Mouse (Mus musculus): Measurements from ENCODE around the gene H3f3b. TPM values are rescaled to one million over a fixed set of nuclear protein-coding genes. Genes with fewer than 3 reads are reported as not detected.

H3f3b gene
- polyA plus RNA-seq, 1 experiment: 402 TPM

- TF ChIP-seq POLR2A (IDR thresholded peaks at IDR 0.05; ENCODE audit: borderline replicate concordance, control insufficient read depth, low read depth, low read length) (no peak), CTCF (IDR thresholded peaks at IDR 0.05; ENCODE audit: control insufficient read depth, insufficient read depth, low read length) (no peak)
- 56% methylated on average over 12 of the region's 12 CpGs for WGBS
- Histone ChIP-seq H3K4me3 (replicated peaks; ENCODE audit: control insufficient read depth, low read depth, low read length) (no peak overlapping the region), H3K27ac (ENCODE audit: control insufficient read depth, insufficient read depth, low read depth, low read length, poor library complexity) (no peak overlapping the region), H3K4me1 (ENCODE audit: control insufficient read depth, insufficient read depth, low read length) (no peaks in the 10 kb centered on the region)
These were observed 52.2 kb downstream of the H3f3b start for GRCm38 (mm10) chr11:115975544-115975943.

GRCm38 (mm10) chr11:115975083-115975420, 52.7 kb downstream of the H3f3b start:
- H3K27ac ChIP-seq (ENCODE audit: control insufficient read depth, insufficient read depth, low read depth, low read length, poor library complexity): no peak overlapping the region
- WGBS: 6% methylated on average over 18 of the region's 18 CpGs
- TF ChIP-seq POLR2A (IDR thresholded peaks at IDR 0.05; ENCODE audit: borderline replicate concordance, control insufficient read depth, low read depth, low read length): no peak
- TF ChIP-seq CTCF (IDR thresholded peaks at IDR 0.05; ENCODE audit: control insufficient read depth, insufficient read depth, low read length): no peak
- H3K4me3 ChIP-seq (replicated peaks; ENCODE audit: control insufficient read depth, low read depth, low read length): no peak overlapping the region
- no peaks in the 10 kb centered on the region for H3K4me1 ChIP-seq (ENCODE audit: control insufficient read depth, insufficient read depth, low read length)

GRCm38 (mm10) chr11:115974309-115975082, 53.3 kb downstream of the H3f3b start, which contains the start of gene Itgb4:
Gene Itgb4 (plus strand): TSS chr11:115974709.
- TF ChIP-seq CTCF (IDR thresholded peaks at IDR 0.05; ENCODE audit: control insufficient read depth, insufficient read depth, low read length) (no peak), POLR2A (IDR thresholded peaks at IDR 0.05; ENCODE audit: borderline replicate concordance, control insufficient read depth, low read depth, low read length) (no peak)
- H3K4me3 ChIP-seq (replicated peaks; ENCODE audit: control insufficient read depth, low read depth, low read length): peak within 1 kb of the TSS; percentile 12
- H3K27ac ChIP-seq (ENCODE audit: control insufficient read depth, insufficient read depth, low read depth, low read length, poor library complexity): no peak within 1 kb of the TSS
- WGBS: 8% methylated on average over 58 of the region's 58 CpGs
- no peaks in the 10 kb centered on the region for H3K4me1 ChIP-seq (ENCODE audit: control insufficient read depth, insufficient read depth, low read length)

Other genes starting within 250 kb of the H3f3b start
- 4.2 and 6.7 TPM in 2 replicates for gene Caskin2, start 214.3 kb downstream of the H3f3b start, polyA plus RNA-seq (2011; ENCODE audit: insufficient read depth, insufficient read length, low replicate concordance, missing spikeins)
- gene Tsen54, start 213.2 kb downstream of the H3f3b start, polyA plus RNA-seq (2011; ENCODE audit: insufficient read depth, insufficient read length, low replicate concordance, missing spikeins): 10.3 and 11.6 TPM in 2 replicates
- gene Llgl2, start 203.9 kb downstream of the H3f3b start, polyA plus RNA-seq (2011; ENCODE audit: insufficient read depth, insufficient read length, low replicate concordance, missing spikeins): 2.2 and 13.7 TPM in 2 replicates
- 0.57 TPM in 1 of 2 replicates, not detected in the other for gene Myo15b, start 169.6 kb downstream of the H3f3b start, polyA plus RNA-seq (2011; ENCODE audit: insufficient read depth, insufficient read length, low replicate concordance, missing spikeins)
- 44.8 and 74.9 TPM in 2 replicates for gene Smim5, start 128.0 kb downstream of the H3f3b start, polyA plus RNA-seq (2011; ENCODE audit: insufficient read depth, insufficient read length, low replicate concordance, missing spikeins)
- 4.4 and 13.1 TPM in 2 replicates for gene Smim6, start 115.9 kb downstream of the H3f3b start, polyA plus RNA-seq (2011; ENCODE audit: insufficient read depth, insufficient read length, low replicate concordance, missing spikeins)
- 12.8 and 21.7 TPM in 2 replicates for gene Sap30bp, start 94.7 kb downstream of the H3f3b start, polyA plus RNA-seq (2011; ENCODE audit: insufficient read depth, insufficient read length, low replicate concordance, missing spikeins)
- 17.4 and 40.9 TPM in 2 replicates for gene Recql5, start 94.5 kb downstream of the H3f3b start, polyA plus RNA-seq (2011; ENCODE audit: insufficient read depth, insufficient read length, low replicate concordance, missing spikeins)
- gene Itgb4, start 53.3 kb downstream of the H3f3b start, polyA plus RNA-seq (2011; ENCODE audit: insufficient read depth, insufficient read length, low replicate concordance, missing spikeins): 0.47 and 1.7 TPM in 2 replicates
- 16.7 and 27.0 TPM in 2 replicates for gene Galk1, start 15.2 kb downstream of the H3f3b start, polyA plus RNA-seq (2011; ENCODE audit: insufficient read depth, insufficient read length, low replicate concordance, missing spikeins)
- gene Unk, start 2.4 kb upstream of the H3f3b start, polyA plus RNA-seq (2011; ENCODE audit: insufficient read depth, insufficient read length, low replicate concordance, missing spikeins): 11.8 and 43.0 TPM in 2 replicates
- 31.2 and 63.0 TPM in 2 replicates for gene Unc13d, start 50.0 kb upstream of the H3f3b start, polyA plus RNA-seq (2011; ENCODE audit: insufficient read depth, insufficient read length, low replicate concordance, missing spikeins)
- gene Wbp2, start 59.0 kb upstream of the H3f3b start, polyA plus RNA-seq (2011; ENCODE audit: insufficient read depth, insufficient read length, low replicate concordance, missing spikeins): 55.0 and 68.0 TPM in 2 replicates
- gene Trim47, start 99.2 kb upstream of the H3f3b start, polyA plus RNA-seq (2011; ENCODE audit: insufficient read depth, insufficient read length, low replicate concordance, missing spikeins): 3.1 and 8.9 TPM in 2 replicates
- 5.2 and 8.2 TPM in 2 replicates for gene Trim65, start 103.2 kb upstream of the H3f3b start, polyA plus RNA-seq (2011; ENCODE audit: insufficient read depth, insufficient read length, low replicate concordance, missing spikeins)
- gene Mrpl38, start 110.9 kb upstream of the H3f3b start, polyA plus RNA-seq (2011; ENCODE audit: insufficient read depth, insufficient read length, low replicate concordance, missing spikeins): 28.0 and 38.3 TPM in 2 replicates
- gene Fbf1, start 140.2 kb upstream of the H3f3b start, polyA plus RNA-seq (2011; ENCODE audit: insufficient read depth, insufficient read length, low replicate concordance, missing spikeins): 10.8 and 16.1 TPM in 2 replicates
- 20.2 and 30.0 TPM in 2 replicates for gene Ten1, start 170.9 kb upstream of the H3f3b start, polyA plus RNA-seq (2011; ENCODE audit: insufficient read depth, insufficient read length, low replicate concordance, missing spikeins)
- gene Acox1, start 171.1 kb upstream of the H3f3b start, polyA plus RNA-seq (2011; ENCODE audit: insufficient read depth, insufficient read length, low replicate concordance, missing spikeins): 9.8 and 20.0 TPM in 2 replicates
- gene Evpl, start 210.1 kb upstream of the H3f3b start, polyA plus RNA-seq (2011; ENCODE audit: insufficient read depth, insufficient read length, low replicate concordance, missing spikeins): 0.30 TPM in 1 of 2 replicates, not detected in the other
- gene Srp68, start 246.3 kb upstream of the H3f3b start, polyA plus RNA-seq (2011; ENCODE audit: insufficient read depth, insufficient read length, low replicate concordance, missing spikeins): 23.8 and 44.5 TPM in 2 replicates

Data from bone marrow, adult 2 months (tissue).